Mouse (Mus musculus) lung, postnatal 0 days (tissue): ENCODE results near the gene Thnsl2. TPM values are rescaled to one million over a fixed set of nuclear protein-coding genes. Genes with fewer than 3 reads are reported as not detected.

Experiments
- ATAC-seq: fragments of 200-750 bp; cut with Nextera tagmentation; 2 replicates; pipeline ENCODE4 v1.8.0; 2017; ENCODE audit warnings: moderate library complexity
- DNase-seq: peaks from one replicate; pipeline ENCODE4 v3.0.0-alpha.2; 2016; ENCODE audit warnings: low spot score
- H3K27ac ChIP-seq: fragments of 300-500 bp; sonication (generic); 2 replicates; pipeline ENCODE4 v1.5.1; 2014; ENCODE audit warnings: antibody characterized with exemption, mild to moderate bottlenecking, low read length, mixed read lengths
- H3K27me3 ChIP-seq: fragments of 300-500 bp; sonication (generic); replicated peaks from 2 replicates; pipeline ENCODE4 v1.6.1; 2014; ENCODE audit warnings: low read length, mixed read lengths; ENCODE audit not compliant: insufficient read depth
- H3K36me3 ChIP-seq: fragments of 300-500 bp; sonication (generic); 2 replicates; pipeline ENCODE4 v1.6.1; 2014; ENCODE audit warnings: low read length, mixed read lengths; ENCODE audit not compliant: insufficient read depth
- H3K4me1 ChIP-seq: fragments of 300-500 bp; sonication (generic); 2 replicates; pipeline ENCODE4 v1.6.1; 2014; ENCODE audit warnings: antibody characterized with exemption, low read depth, low read length, mixed read lengths; ENCODE audit not compliant: insufficient read depth
- H3K4me2 ChIP-seq: fragments of 300-500 bp; sonication (generic); replicated peaks from 2 replicates; pipeline ENCODE4 v1.6.1; 2014; ENCODE audit warnings: low read depth, mild to moderate bottlenecking, low read length, moderate library complexity, mixed read lengths
- H3K4me3 ChIP-seq: fragments of 300-500 bp; sonication (generic); 2 replicates; pipeline ENCODE4 v1.5.1; 2014; ENCODE audit warnings: low read depth, low read length
- H3K9ac ChIP-seq: fragments of 300-500 bp; sonication (generic); replicated peaks from 2 replicates; pipeline ENCODE4 v1.6.1; 2014; ENCODE audit warnings: low read depth, mild to moderate bottlenecking
- H3K9me3 ChIP-seq: fragments of 300-500 bp; sonication (generic); 2 replicates; pipeline ENCODE4 v1.6.1; 2016; ENCODE audit warnings: low read length, mixed read lengths
- CTCF ChIP-seq: IDR thresholded peaks from 2 replicates; pipeline ENCODE4 v1.5.1; 2016; ENCODE audit warnings: antibody characterized with exemption, mild to moderate bottlenecking
- EP300 ChIP-seq: IDR thresholded peaks from 2 replicates; pipeline ENCODE4 v1.6.1; 2016; ENCODE audit warnings: antibody characterized with exemption, mild to moderate bottlenecking, control low read depth
- WGBS: fragments of 180-500 bp; shearing (Covaris S2); extraction: QIAGEN DNeasy Blood & Tissue Kit; methylation state at CpG from one replicate; pipeline ENCODE4 v1.1.7; 2014; 5-methylcytosine and 5-hydroxymethylcytosine counted together
- polyA plus RNA-seq: library from polyadenylated mRNA; unstranded; fragments of >200 nt; fragmentation: Nextera tagmentation; extraction: Ambion mirVana; gene quantifications from 2 replicates; pipeline ENCODE4 v1.2.1, GENCODE M21; 2015

The Thnsl2 gene
- polyA plus RNA-seq, 1 experiment from 2014 or later = 15.4 TPM

GRCm38 (mm10) chr6:71082084-71082483, 62.2 kb downstream of the Thnsl2 start:
- Histone ChIP-seq H3K27me3 (no peaks in the 10 kb centered on the region), H3K4me2 (no peak overlapping the region), H3K4me1 (no peaks in the 10 kb centered on the region), H3K9me3 (no peaks in the 10 kb centered on the region), H3K36me3 (no peaks in the 10 kb centered on the region), H3K4me3 (no peak overlapping the region), H3K9ac (no peak overlapping the region), H3K27ac (no peak overlapping the region)
- TF ChIP-seq CTCF (no peak), EP300 (no peak)
- ATAC-seq (no peak), DNase-seq (no peak)
- WGBS = 72% methylated on average over 11 of the region's 11 CpGs

DNA sequence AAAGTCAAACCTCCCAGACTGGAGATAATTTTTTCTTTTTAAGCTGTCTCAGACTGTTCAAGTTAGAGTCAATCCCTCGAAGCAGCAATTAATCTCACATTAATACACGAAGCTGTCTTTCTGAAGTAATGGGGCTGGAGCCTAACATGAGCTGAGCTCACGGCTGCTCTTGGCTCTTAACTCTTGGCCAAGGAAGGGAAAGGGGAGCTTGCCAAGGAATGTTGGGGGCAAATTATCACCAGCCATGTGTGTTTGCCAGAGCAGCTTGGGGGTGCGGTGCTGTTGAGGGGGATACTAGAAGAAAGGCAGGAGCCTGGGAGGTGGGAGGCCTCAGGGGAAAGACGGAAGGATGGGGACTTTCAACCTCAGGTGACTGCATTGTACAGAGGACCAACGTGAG, 63.0 kb downstream of the Thnsl2 start:
- ATAC-seq = no peak
- Histone ChIP-seq H3K9me3 (no peaks in the 10 kb centered on the region), H3K4me1 (no peaks in the 10 kb centered on the region), H3K4me2 (no peak overlapping the region), H3K9ac (no peak overlapping the region), H3K27ac (no peak overlapping the region), H3K36me3 (no peaks in the 10 kb centered on the region), H3K27me3 (no peaks in the 10 kb centered on the region), H3K4me3 (no peak overlapping the region)
- TF ChIP-seq EP300 = no peak
- TF ChIP-seq CTCF = no peak
- no peak for DNase-seq
- 66% methylated on average over 6 of the region's 6 CpGs for WGBS

Other genes with a start within 250 kb of the Thnsl2 start
- not detected in 2 replicates for gene Tex37, start 225.5 kb downstream of the Thnsl2 start, polyA plus RNA-seq
- gene Foxi3, start 187.9 kb downstream of the Thnsl2 start, polyA plus RNA-seq = not detected in 2 replicates
- gene Fabp1, start 55.4 kb upstream of the Thnsl2 start, polyA plus RNA-seq = 0.36 and 1.2 TPM in 2 replicates
- 72.3 and 80.6 TPM in 2 replicates for gene Krcc1, start 127.2 kb upstream of the Thnsl2 start, polyA plus RNA-seq
- gene Smyd1, start 177.8 kb upstream of the Thnsl2 start, polyA plus RNA-seq = 0.80 and 1.2 TPM in 2 replicates
- gene Cd8b1, start 178.3 kb upstream of the Thnsl2 start, polyA plus RNA-seq = 0.23 and 0.24 TPM in 2 replicates
- 0.10 TPM in 1 of 2 replicates, not detected in the other for gene Cd8a, start 229.0 kb upstream of the Thnsl2 start, polyA plus RNA-seq